Mouse (Mus musculus): ENCODE data around the gene Plekhg3.

The Plekhg3 gene

GRCm38 (mm10) chr12:76528766-76529165 lies 1.9 kb upstream of the Plekhg3 start:
- no peak for DNase-seq

GRCm38 (mm10) chr12:76531986-76532925 lies 1.6 kb downstream of the Plekhg3 start:
- no peak for DNase-seq

GRCm38 (mm10) chr12:76532926-76533376 lies 2.3 kb downstream of the Plekhg3 start:
- peak in 1 of 2 experiments; percentile 33 for DNase-seq

GRCm38 (mm10) chr12:76533377-76534222 lies 2.9 kb downstream of the Plekhg3 start:
- DNase-seq: peak; percentile 53 to 64

- DNase-seq: no peak
Observed at GRCm38 (mm10) chr12:76534233-76534632, 3.5 kb downstream of the Plekhg3 start.

GRCm38 (mm10) chr12:76534641-76535283 lies 4.1 kb downstream of the Plekhg3 start:
- DNase-seq: no peak

- no peak for DNase-seq
Observed at GRCm38 (mm10) chr12:76535471-76535900, 4.8 kb downstream of the Plekhg3 start.

- no peak for DNase-seq
Observed at GRCm38 (mm10) chr12:76536591-76537153, 6.0 kb downstream of the Plekhg3 start.

- DNase-seq: peak; percentile 57 to 70
Observed at GRCm38 (mm10) chr12:76537434-76537833, 6.7 kb downstream of the Plekhg3 start.

GRCm38 (mm10) chr12:76540169-76540568 lies 9.5 kb downstream of the Plekhg3 start:
- DNase-seq: no peak

GRCm38 (mm10) chr12:76540701-76541221 lies 10.1 kb downstream of the Plekhg3 start:
- no peak for DNase-seq

GRCm38 (mm10) chr12:76541475-76541874 lies 10.8 kb downstream of the Plekhg3 start:
- DNase-seq: no peak

GRCm38 (mm10) chr12:76541879-76542278 lies 11.2 kb downstream of the Plekhg3 start:
- DNase-seq: no peak

GRCm38 (mm10) chr12:76545786-76546370 lies 15.2 kb downstream of the Plekhg3 start:
- no peak for DNase-seq

GRCm38 (mm10) chr12:76546383-76547276 lies 15.9 kb downstream of the Plekhg3 start:
- DNase-seq: no peak

- DNase-seq: no peak
Observed at GRCm38 (mm10) chr12:76547409-76548081, 16.9 kb downstream of the Plekhg3 start.

GRCm38 (mm10) chr12:76548082-76548423 lies 17.4 kb downstream of the Plekhg3 start:
- no peak for DNase-seq

GRCm38 (mm10) chr12:76549203-76549602 lies 18.5 kb downstream of the Plekhg3 start:
- no peak for DNase-seq

- DNase-seq: peak; percentile 50 to 61
Observed at GRCm38 (mm10) chr12:76552321-76552720, 21.6 kb downstream of the Plekhg3 start.

- no peak for DNase-seq
Observed at GRCm38 (mm10) chr12:76552958-76553357, 22.3 kb downstream of the Plekhg3 start.

All from spleen, adult 18-20 months (tissue).